Mouse (Mus musculus) heart, embryonic 15.5 days (tissue): Measurements from ENCODE around the gene Gm5934. TPM values are rescaled to one million over a fixed set of nuclear protein-coding genes. Genes with fewer than 3 reads are reported as not detected.
"Not testable (repeated sequence)": the region's sequence is repeated elsewhere in the genome, so short reads cannot be mapped to it uniquely, and the experiment has no call there.

Source experiments
- ATAC-seq: fragments of 200-750 bp; cut with Nextera tagmentation; replicated peaks from 2 replicates; pipeline ENCODE4 v1.8.0; 2017; ENCODE audit warnings: low read depth, moderate TSS enrichment; ENCODE audit not compliant: insufficient number of reproducible peaks, insufficient read depth, low FRiP score
- H3K27ac ChIP-seq: fragments of 300-500 bp; sonication (generic); 2 replicates; pipeline ENCODE4 v1.5.1; 2015; ENCODE audit warnings: mild to moderate bottlenecking, inconsistent platforms
- H3K27me3 ChIP-seq: fragments of 300-500 bp; sonication (generic); 2 replicates; pipeline ENCODE4 v1.6.1; 2015; ENCODE audit warnings: inconsistent platforms
- H3K36me3 ChIP-seq: fragments of 300-500 bp; sonication (generic); 2 replicates; pipeline ENCODE4 v1.6.1; 2015; ENCODE audit warnings: mild to moderate bottlenecking, inconsistent platforms
- H3K4me1 ChIP-seq: fragments of 300-500 bp; sonication (generic); replicated peaks from 2 replicates; pipeline ENCODE4 v1.6.1; 2015; ENCODE audit warnings: inconsistent platforms
- H3K4me2 ChIP-seq: fragments of 300-500 bp; sonication (generic); 2 replicates; pipeline ENCODE4 v1.6.1; 2015; ENCODE audit warnings: inconsistent platforms, mild to moderate bottlenecking, moderate library complexity
- H3K4me3 ChIP-seq: fragments of 300-500 bp; sonication (generic); 2 replicates; pipeline ENCODE4 v1.5.1; 2015; ENCODE audit warnings: mild to moderate bottlenecking, inconsistent platforms
- H3K9ac ChIP-seq: fragments of 300-500 bp; sonication (generic); 2 replicates; pipeline ENCODE4 v1.6.1; 2015; ENCODE audit warnings: mild to moderate bottlenecking, inconsistent platforms
- H3K9me3 ChIP-seq: fragments of 300-500 bp; sonication (generic); replicated peaks from 2 replicates; pipeline ENCODE4 v1.6.1; 2016; ENCODE audit warnings: inconsistent platforms
- WGBS: fragments of 180-500 bp; shearing (Covaris S2); methylation state at CpG from one replicate; pipeline ENCODE4 v1.1.7; 2015; ENCODE audit warnings: mixed read lengths; 5-methylcytosine and 5-hydroxymethylcytosine counted together
- polyA plus RNA-seq: library from polyadenylated mRNA; unstranded; fragments of >200 nt; fragmentation: Nextera tagmentation; extraction: Ambion mirVana; gene quantifications from 2 replicates; pipeline ENCODE4 v1.2.1, GENCODE M21; 2015

The Gm5934 gene
- not detected in 2 replicates for polyA plus RNA-seq

GRCm38 (mm10) chrX:24500660-24501059 is at the start of gene Gm5934:
Gene Gm5934 (minus strand): TSS chrX:24500760.
- H3K4me3 ChIP-seq, H3K4me2 ChIP-seq, ATAC-seq, H3K27me3 ChIP-seq, H3K9me3 ChIP-seq, H3K4me1 ChIP-seq, H3K27ac ChIP-seq, H3K9ac ChIP-seq, H3K36me3 ChIP-seq: not testable (repeated sequence)
- WGBS: 64% methylated on average over 5 of the region's 5 CpGs

Other genes with a start within 250 kb of the Gm5934 start
- not detected in 2 replicates for gene Gm4297, start 74.1 kb upstream of the Gm5934 start, polyA plus RNA-seq